Mouse (Mus musculus): ENCODE results near the gene Txnrd2. TPM values are rescaled to one million over a fixed set of nuclear protein-coding genes. Genes with fewer than 3 reads are reported as not detected.
A peak's percentile ranks its signal among the peaks of the same experiment; 100 is the strongest.

Gene Txnrd2
- polyA plus RNA-seq, 1 experiment from 2014 or later, result 23.5 TPM

DNA sequence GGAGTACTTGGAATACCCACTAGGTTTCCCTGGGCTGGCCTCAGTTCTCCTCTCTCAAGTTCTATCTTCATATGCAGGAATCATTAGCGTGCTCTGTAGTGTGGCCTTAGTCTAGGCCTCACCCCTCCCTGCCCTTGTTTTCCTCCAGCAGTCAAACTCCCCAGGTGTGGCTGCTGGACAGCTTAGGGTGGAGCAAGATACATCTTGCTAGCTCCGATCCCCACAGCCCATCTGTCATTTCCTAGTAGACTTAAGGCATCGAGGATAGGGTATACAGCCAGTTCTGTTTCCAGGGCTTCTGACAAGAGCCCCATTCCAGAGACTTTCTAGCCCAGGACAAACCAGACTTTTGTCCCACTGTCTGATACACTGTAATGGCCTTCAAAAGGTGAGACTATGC, 34.5 kb upstream of the Txnrd2 start:
- H3K9me3 ChIP-seq (replicated peaks; ENCODE audit: control insufficient read depth, low read length), result no peaks in the 10 kb centered on the region
- peaks cover 39% of the 10 kb centered on the region for H3K4me1 ChIP-seq (ENCODE audit: control insufficient read depth, insufficient read depth, low read length)
- H3K9ac ChIP-seq (ENCODE audit: low read length), result no peak overlapping the region
- H3K36me3 ChIP-seq (ENCODE audit: control insufficient read depth, insufficient read depth, low read length), result peaks cover under 1% of the 10 kb centered on the region; the same call in 1 of the 2 replicates
- H3K27me3 ChIP-seq (replicated peaks; ENCODE audit: control insufficient read depth, insufficient read depth, low read length), result no peaks in the 10 kb centered on the region
- peak overlapping the region; percentile 6; the same call in 1 of the 2 replicates for H3K27ac ChIP-seq (ENCODE audit: low read depth, low read length)
- ATAC-seq (no peak), DNase-seq (ENCODE audit: low spot score) (no peak)
- no peak overlapping the region for H3K4me3 ChIP-seq (ENCODE audit: low read depth, low read length)
- 89% methylated on average over 3 of the region's 3 CpGs for WGBS
- H3K4me2 ChIP-seq (ENCODE audit: low read length), result no peak overlapping the region

DNA sequence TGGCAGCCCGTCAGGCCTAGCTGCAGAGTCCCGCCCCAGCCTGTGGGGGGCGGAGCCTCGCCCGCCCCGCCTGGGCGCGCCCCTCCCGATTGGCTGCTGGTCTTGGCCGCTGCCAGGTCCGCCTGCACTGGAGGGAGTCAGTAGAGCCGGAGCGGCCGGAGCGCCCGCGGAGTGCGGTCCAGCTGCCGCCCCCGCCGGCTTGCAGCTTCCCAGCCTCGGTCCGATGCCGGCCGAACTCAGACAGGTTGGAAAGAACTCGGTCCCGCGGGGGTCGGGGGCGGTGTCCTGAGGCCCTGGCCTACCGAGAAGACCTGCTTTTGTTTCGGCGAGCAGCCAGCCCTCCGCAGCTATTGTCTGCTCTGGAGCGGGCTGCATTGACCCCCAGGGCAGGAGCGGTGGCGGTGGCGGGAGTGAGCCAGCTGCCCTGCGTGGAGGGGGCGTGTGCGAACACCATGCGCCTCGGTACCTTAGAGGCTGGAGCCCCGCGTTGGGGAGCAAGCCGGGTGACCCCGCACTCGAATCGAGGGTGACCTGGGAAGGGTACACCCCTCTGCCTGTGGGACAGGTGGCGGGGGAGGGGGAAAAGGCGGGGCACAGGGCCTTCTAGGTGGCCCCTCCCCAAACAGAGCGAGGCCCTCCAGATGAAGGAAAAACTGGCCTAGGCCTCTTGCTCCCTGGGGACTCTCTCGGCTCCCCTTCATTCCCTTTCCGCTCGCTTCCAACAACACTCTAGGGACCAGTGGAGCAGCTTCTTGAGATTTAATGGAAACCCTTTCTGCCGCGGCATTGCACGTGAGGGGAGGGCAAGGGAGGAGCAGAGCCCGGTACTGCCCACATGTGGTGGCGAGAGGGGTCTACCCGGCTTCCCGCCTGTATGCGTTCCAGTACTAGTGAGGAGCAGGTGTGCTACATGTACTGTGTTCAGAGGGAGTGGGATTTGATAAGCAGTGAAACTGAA, 33.4 kb upstream of the Txnrd2 start:
- Histone ChIP-seq H3K4me2 (ENCODE audit: low read length) (peak overlapping the region; percentile 89), H3K9me3 (replicated peaks; ENCODE audit: control insufficient read depth, low read length) (no peaks in the 10 kb centered on the region), H3K4me3 (ENCODE audit: low read depth, low read length) (peak overlapping the region; percentile 77), H3K27ac (ENCODE audit: low read depth, low read length) (peak overlapping the region; percentile 87), H3K36me3 (ENCODE audit: control insufficient read depth, insufficient read depth, low read length) (peaks cover 11% of the 10 kb centered on the region), H3K9ac (ENCODE audit: low read length) (peak overlapping the region; percentile 90), H3K4me1 (ENCODE audit: control insufficient read depth, insufficient read depth, low read length) (peaks cover 36% of the 10 kb centered on the region), H3K27me3 (replicated peaks; ENCODE audit: control insufficient read depth, insufficient read depth, low read length) (no peaks in the 10 kb centered on the region)
- ATAC-seq (peak; percentile 78), DNase-seq (ENCODE audit: low spot score) (peak; percentile 88)
- WGBS, result under 1% methylated on average over 63 of the region's 63 CpGs

DNA sequence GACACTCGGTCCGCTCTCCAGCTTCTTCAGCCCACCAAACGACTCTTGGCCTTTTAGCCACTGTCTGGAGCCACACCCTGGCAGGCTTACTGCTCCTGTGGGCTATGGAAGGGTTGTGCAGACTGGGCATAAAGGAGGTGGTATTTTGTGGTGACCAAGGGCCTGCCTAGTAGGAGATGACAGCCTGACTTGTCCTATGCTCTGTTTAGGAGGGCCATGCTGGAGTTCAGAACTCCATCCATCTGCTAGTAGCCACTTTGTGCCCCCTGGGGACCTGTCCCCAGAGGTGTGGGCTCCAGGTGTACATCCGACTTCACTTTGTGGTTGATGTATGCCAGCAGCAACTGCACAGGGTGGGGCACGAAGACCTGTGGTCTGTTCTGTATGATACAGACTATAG, 32.6 kb upstream of the Txnrd2 start:
- Histone ChIP-seq H3K9me3 (replicated peaks; ENCODE audit: control insufficient read depth, low read length) (no peaks in the 10 kb centered on the region), H3K9ac (ENCODE audit: low read length) (peak overlapping the region; percentile 90), H3K27ac (ENCODE audit: low read depth, low read length) (peak overlapping the region; percentile 87; the same call in 1 of the 2 replicates), H3K4me2 (ENCODE audit: low read length) (peak overlapping the region; percentile 89), H3K27me3 (replicated peaks; ENCODE audit: control insufficient read depth, insufficient read depth, low read length) (no peaks in the 10 kb centered on the region), H3K4me3 (ENCODE audit: low read depth, low read length) (peak overlapping the region; percentile 77), H3K36me3 (ENCODE audit: control insufficient read depth, insufficient read depth, low read length) (peaks cover 19% of the 10 kb centered on the region), H3K4me1 (ENCODE audit: control insufficient read depth, insufficient read depth, low read length) (peaks cover 31% of the 10 kb centered on the region)
- ATAC-seq (no peak), DNase-seq (ENCODE audit: low spot score) (no peak)
- 52% methylated on average over 5 of the region's 5 CpGs for WGBS

DNA sequence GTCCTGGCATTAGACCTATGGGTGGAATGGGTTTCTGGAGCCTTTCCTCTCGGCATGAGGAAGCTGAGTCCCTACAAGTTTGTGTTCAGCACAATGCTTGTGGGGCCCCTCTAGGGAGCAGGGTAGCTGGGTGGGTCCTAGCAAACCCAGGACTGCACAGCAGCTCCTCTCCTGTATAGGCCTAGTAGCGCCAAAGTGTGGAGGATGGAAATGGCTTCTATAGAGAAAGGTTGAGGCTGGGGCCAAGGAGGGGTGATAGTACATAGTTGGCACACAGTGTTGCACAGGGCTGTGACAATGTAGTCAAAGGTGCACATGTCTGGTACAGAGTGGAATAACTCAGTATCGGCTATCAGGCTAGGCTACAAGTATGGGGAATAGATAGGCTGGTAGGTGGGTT, 32.1 kb upstream of the Txnrd2 start:
- Histone ChIP-seq H3K27me3 (replicated peaks; ENCODE audit: control insufficient read depth, insufficient read depth, low read length) (no peaks in the 10 kb centered on the region), H3K9ac (ENCODE audit: low read length) (peak overlapping the region; percentile 90), H3K4me2 (ENCODE audit: low read length) (peak overlapping the region; percentile 89), H3K27ac (ENCODE audit: low read depth, low read length) (peak overlapping the region; percentile 87; the same call in 1 of the 2 replicates), H3K36me3 (ENCODE audit: control insufficient read depth, insufficient read depth, low read length) (peaks cover 24% of the 10 kb centered on the region), H3K9me3 (replicated peaks; ENCODE audit: control insufficient read depth, low read length) (no peaks in the 10 kb centered on the region), H3K4me1 (ENCODE audit: control insufficient read depth, insufficient read depth, low read length) (peaks cover 29% of the 10 kb centered on the region), H3K4me3 (ENCODE audit: low read depth, low read length) (peak overlapping the region; percentile 77)
- 41% methylated on average over 3 of the region's 3 CpGs for WGBS
- DNase-seq (ENCODE audit: low spot score), result no peak
- ATAC-seq, result no peak

DNA sequence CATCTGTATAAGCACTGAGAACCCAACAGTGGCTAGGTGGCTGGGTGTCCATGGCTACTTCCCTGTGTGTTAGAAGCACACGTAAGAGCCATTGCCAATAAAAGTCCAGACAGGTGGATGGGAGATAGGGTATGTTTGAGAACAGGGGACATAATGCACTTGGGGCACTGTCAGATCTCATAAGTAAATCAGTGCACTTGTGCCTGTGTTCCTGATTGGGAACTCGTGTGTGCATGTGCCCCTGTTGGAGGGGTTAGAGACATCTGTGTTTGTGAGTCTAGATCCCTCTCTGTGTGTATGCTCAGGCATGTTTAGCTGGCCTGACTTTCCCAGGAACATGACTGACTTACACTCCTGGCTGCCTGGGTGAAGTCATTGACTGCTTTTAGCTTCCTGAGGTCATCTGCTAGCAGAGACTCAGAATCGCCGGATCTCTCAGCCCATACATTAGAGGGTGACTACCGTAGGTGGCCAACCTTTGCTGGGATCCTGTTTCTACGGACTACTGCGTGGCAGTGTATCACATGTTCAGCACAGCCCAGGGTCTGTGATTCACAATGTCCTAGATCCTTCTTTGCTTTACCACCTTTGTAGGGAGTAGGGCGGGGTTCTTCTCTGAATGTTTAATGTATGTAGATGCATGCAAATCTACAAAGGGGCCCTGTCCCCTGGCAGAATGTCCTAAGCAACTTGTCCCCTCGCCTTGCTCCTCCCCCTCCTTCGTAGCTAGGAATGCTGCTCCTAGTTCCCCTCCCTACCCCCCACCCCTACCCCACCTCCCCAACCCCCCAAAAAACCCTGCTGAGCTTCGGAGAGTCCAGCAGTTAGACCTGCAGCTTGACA, 31.2 kb upstream of the Txnrd2 start:
- peaks cover 33% of the 10 kb centered on the region for H3K4me1 ChIP-seq (ENCODE audit: control insufficient read depth, insufficient read depth, low read length)
- peak; percentile 77 for DNase-seq (ENCODE audit: low spot score)
- ATAC-seq, result peak; percentile 25

DNA sequence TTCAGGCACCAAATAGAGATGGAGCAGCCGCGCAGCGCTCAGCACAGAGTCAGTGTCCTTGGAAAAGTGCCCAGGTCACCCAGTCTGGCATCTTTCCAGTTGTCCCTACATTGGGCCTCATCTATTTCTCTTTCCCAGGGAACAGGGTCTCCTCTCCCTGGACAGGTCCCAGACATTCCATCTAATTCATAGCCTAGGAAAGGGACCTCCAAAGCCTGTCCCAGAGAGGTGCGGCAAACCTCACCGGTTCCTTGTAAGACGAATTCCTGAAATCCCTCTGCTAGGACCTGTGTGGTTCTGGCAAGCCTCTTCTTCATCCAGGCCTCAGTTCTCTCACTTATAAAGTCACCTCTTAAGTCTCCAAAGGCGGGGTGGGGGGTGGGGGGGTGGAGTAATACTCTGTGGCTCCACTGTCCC, 30.6 kb upstream of the Txnrd2 start:
- peaks cover 39% of the 10 kb centered on the region for H3K4me1 ChIP-seq (ENCODE audit: control insufficient read depth, insufficient read depth, low read length)

More for the DNA sequence above, 31.2 kb upstream of the Txnrd2 start:
- Histone ChIP-seq H3K9ac (ENCODE audit: low read length) (peak overlapping the region; percentile 25; the same call in 1 of the 2 replicates), H3K36me3 (ENCODE audit: control insufficient read depth, insufficient read depth, low read length) (peaks cover 33% of the 10 kb centered on the region), H3K27ac (ENCODE audit: low read depth, low read length) (peak overlapping the region; percentile 82), H3K9me3 (replicated peaks; ENCODE audit: control insufficient read depth, low read length) (no peaks in the 10 kb centered on the region), H3K4me2 (ENCODE audit: low read length) (peak overlapping the region; percentile 89), H3K4me3 (ENCODE audit: low read depth, low read length) (no peak overlapping the region), H3K27me3 (replicated peaks; ENCODE audit: control insufficient read depth, insufficient read depth, low read length) (no peaks in the 10 kb centered on the region)
- WGBS, result 8% methylated on average over 11 of the region's 11 CpGs

DNA sequence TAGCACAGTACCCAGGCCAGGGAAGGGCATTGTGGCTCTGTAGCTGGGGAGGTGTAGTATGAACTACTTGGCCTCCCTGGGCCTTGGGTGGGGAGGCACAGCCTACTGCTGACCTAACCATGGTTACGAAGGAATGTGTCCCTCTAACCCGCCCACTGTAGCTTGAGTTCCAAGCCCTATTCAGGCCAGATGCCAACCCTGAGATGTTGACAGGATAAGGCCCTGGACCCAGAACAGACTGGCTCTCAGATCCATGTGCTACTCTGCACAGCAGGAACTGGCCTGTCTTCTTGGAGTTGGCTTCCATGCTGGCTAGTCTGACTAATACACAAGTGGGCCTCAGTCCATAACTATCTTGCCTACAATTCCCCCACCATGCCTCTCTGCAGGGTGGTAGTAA, 30.0 kb upstream of the Txnrd2 start:
- no peaks in the 10 kb centered on the region for H3K9me3 ChIP-seq (replicated peaks; ENCODE audit: control insufficient read depth, low read length)
- ATAC-seq (no peak), DNase-seq (ENCODE audit: low spot score) (peak; percentile 47)
- no peak overlapping the region for H3K4me3 ChIP-seq (ENCODE audit: low read depth, low read length)
- H3K4me2 ChIP-seq (ENCODE audit: low read length), result peak overlapping the region; percentile 89
- H3K27ac ChIP-seq (ENCODE audit: low read depth, low read length), result peak overlapping the region; percentile 82; the same call in 1 of the 2 replicates
- H3K36me3 ChIP-seq (ENCODE audit: control insufficient read depth, insufficient read depth, low read length), result peaks cover 45% of the 10 kb centered on the region
- 54% methylated on average over 2 of the region's 2 CpGs for WGBS
- peaks cover 45% of the 10 kb centered on the region for H3K4me1 ChIP-seq (ENCODE audit: control insufficient read depth, insufficient read depth, low read length)
- H3K9ac ChIP-seq (ENCODE audit: low read length), result no peak overlapping the region
- no peaks in the 10 kb centered on the region for H3K27me3 ChIP-seq (replicated peaks; ENCODE audit: control insufficient read depth, insufficient read depth, low read length)

More for the DNA sequence above, 30.6 kb upstream of the Txnrd2 start:
- peak overlapping the region; percentile 89 for H3K4me2 ChIP-seq (ENCODE audit: low read length)
- H3K4me3 ChIP-seq (ENCODE audit: low read depth, low read length), result no peak overlapping the region
- H3K36me3 ChIP-seq (ENCODE audit: control insufficient read depth, insufficient read depth, low read length), result peaks cover 40% of the 10 kb centered on the region
- 5% methylated on average over 6 of the region's 7 CpGs for WGBS
- no peaks in the 10 kb centered on the region for H3K9me3 ChIP-seq (replicated peaks; ENCODE audit: control insufficient read depth, low read length)
- H3K27me3 ChIP-seq (replicated peaks; ENCODE audit: control insufficient read depth, insufficient read depth, low read length), result no peaks in the 10 kb centered on the region
- peak; percentile 0; the same call in 1 of the 2 replicates for ATAC-seq
- H3K27ac ChIP-seq (ENCODE audit: low read depth, low read length), result peak overlapping the region; percentile 82; the same call in 1 of the 2 replicates
- DNase-seq (ENCODE audit: low spot score), result no peak
- H3K9ac ChIP-seq (ENCODE audit: low read length), result peak overlapping the region; percentile 25; the same call in 1 of the 2 replicates

DNA sequence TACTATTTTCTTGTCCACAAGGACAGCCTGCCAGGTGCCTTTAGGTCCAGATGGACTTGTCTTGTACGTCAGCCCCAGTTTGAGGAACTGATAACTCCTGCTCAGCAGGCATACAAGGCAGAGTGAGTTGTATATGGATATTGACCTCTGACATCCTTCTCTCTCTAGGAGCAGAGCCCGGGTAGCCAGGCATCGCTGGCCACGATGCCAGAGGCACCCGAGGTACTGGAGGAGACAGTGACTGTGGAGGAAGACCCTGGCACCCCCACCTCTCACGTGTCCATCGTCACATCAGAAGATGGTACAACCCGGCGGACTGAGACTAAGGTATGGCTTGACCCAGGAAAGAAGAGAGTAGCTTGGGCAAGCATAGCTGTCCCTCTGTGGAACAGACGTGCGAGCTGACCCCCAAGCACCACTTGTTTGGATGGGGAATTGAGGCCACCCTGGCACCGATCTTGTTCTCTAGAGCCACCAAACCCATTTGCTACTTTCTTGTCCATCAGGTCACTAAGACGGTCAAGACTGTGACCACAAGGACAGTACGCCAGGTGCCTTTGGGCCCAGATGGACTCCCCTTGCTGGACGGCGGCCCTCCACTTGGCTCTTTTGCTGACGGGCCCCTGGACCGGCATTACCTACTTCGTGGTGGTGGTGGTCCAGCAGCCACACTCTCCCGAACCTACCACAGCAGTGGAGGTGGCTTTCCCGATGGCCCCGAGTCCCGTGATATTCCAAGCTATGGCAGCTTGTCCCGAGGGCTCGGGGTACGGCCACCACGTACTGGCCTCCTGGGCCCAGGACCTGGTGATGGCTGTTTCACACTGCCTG, 29.2 kb upstream of the Txnrd2 start:
- no peaks in the 10 kb centered on the region for H3K27me3 ChIP-seq (replicated peaks; ENCODE audit: control insufficient read depth, insufficient read depth, low read length)
- H3K4me1 ChIP-seq (ENCODE audit: control insufficient read depth, insufficient read depth, low read length), result peaks cover 46% of the 10 kb centered on the region
- no peak overlapping the region for H3K9ac ChIP-seq (ENCODE audit: low read length)
- H3K9me3 ChIP-seq (replicated peaks; ENCODE audit: control insufficient read depth, low read length), result no peaks in the 10 kb centered on the region
- DNase-seq (ENCODE audit: low spot score) (no peak), ATAC-seq (no peak)
- H3K4me2 ChIP-seq (ENCODE audit: low read length), result no peak overlapping the region
- WGBS, result 96% methylated on average over 27 of the region's 27 CpGs
- peaks cover 53% of the 10 kb centered on the region for H3K36me3 ChIP-seq (ENCODE audit: control insufficient read depth, insufficient read depth, low read length)
- H3K27ac ChIP-seq (ENCODE audit: low read depth, low read length), result no peak overlapping the region; the same call in 1 of the 2 replicates
- H3K4me3 ChIP-seq (ENCODE audit: low read depth, low read length), result no peak overlapping the region

All from forebrain, embryonic 14.5 days (tissue).